Mouse (Mus musculus) myocyte (in vitro differentiated cells): Measurements from ENCODE around the gene Stambpl1.

Experiments
- CEBPB ChIP-seq: IDR thresholded peaks from 2 replicates; pipeline ENCODE4 v1.6.1; 2011; ENCODE audit warnings: mild to moderate bottlenecking, moderate library complexity; ENCODE audit not compliant: poor library complexity, insufficient read depth, severe bottlenecking
- E2F4 ChIP-seq: IDR thresholded peaks from one replicate; pipeline ENCODE4 v1.6.1; 2011; ENCODE audit warnings: mild to moderate bottlenecking, control low read depth, moderate library complexity; ENCODE audit not compliant: insufficient read depth
- MAX ChIP-seq: IDR thresholded peaks from one replicate; pipeline ENCODE4 v1.6.1; 2011; ENCODE audit warnings: low read depth, mild to moderate bottlenecking, control low read depth
- MYOG ChIP-seq, 3 experiments: IDR thresholded peaks; one replicate each; pipeline ENCODE4 v1.6.1; 2011; ENCODE audit warnings: control low read depth in 2 of 3, low read depth in 2 of 3, mild to moderate bottlenecking in 2 of 3; ENCODE audit not compliant: insufficient read length in 2 of 3, control insufficient read depth in 1 of 3, insufficient read depth in 1 of 3
- POLR2A ChIP-seq: IDR thresholded peaks from one replicate; pipeline ENCODE4 v1.6.1; 2011; ENCODE audit warnings: low read depth, mild to moderate bottlenecking, control low read depth, moderate library complexity; ENCODE audit not compliant: insufficient read length
- POLR2AphosphoS2 ChIP-seq: IDR thresholded peaks from one replicate; pipeline ENCODE4 v1.6.1; 2011; ENCODE audit warnings: low read depth, control low read depth; ENCODE audit not compliant: insufficient read length
- TCF12 ChIP-seq: IDR thresholded peaks from one replicate; pipeline ENCODE4 v1.6.1; 2011; ENCODE audit warnings: mild to moderate bottlenecking, control low read depth; ENCODE audit not compliant: poor library complexity, insufficient read depth, severe bottlenecking

DNA sequence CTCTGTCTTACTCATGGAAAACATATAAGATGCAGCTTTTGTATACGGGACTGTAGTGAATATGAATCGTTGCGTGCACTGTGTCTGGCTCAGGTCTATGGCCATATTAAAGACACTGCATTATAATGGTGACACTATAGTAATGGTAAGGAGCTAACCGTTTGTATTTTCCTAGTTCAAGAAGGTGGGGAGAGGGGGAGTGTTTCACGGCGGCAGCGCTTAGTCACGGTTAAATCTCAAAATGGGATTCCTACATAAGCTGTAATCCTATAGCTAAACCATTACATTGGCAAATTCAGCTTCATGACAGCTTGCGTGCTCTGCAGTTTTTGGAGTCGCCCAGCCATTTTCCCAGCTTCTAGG lies 403 bp upstream of the Stambpl1 start:
- TF ChIP-seq POLR2A = no peak
- TF ChIP-seq TCF12 = no peak
- TF ChIP-seq POLR2AphosphoS2 = no peak
- no peak for TF ChIP-seq E2F4
- no peak for TF ChIP-seq MAX
- TF ChIP-seq MYOG (IDR thresholded peaks at IDR 0.05; ENCODE audit: control insufficient read depth in 1 of 3, insufficient read depth in 1 of 3, insufficient read length in 2 of 3, low read depth in 2 of 3) = no peak
- no peak for TF ChIP-seq CEBPB
